Mouse (Mus musculus) gonadal fat pad, adult 2 months (tissue): Measurements from ENCODE around the gene Gdnf. TPM values are rescaled to one million over a fixed set of nuclear protein-coding genes. Genes with fewer than 3 reads are reported as not detected.

Source experiments
- DNase-seq: peaks from one replicate; pipeline ENCODE4 v3.0.0-alpha.2; 2012; ENCODE audit warnings: low read depth
- polyA plus RNA-seq: library from polyadenylated mRNA; depleted of rRNA; stranded (reverse); fragments of >200 nt; gene quantifications from 2 replicates; pipeline ENCODE4 v1.2.3, GENCODE M21; 2012

The Gdnf gene
- polyA plus RNA-seq, 1 experiment = 0.73 TPM

GRCm38 (mm10) chr15:7862890-7863289 lies 52.2 kb downstream of the Gdnf start:
- DNase-seq = no peak

- no peak for DNase-seq
These were observed 52.7 kb downstream of the Gdnf start for GRCm38 (mm10) chr15:7863328-7863727.

- peak; percentile 55 for DNase-seq
These were observed 54.7 kb downstream of the Gdnf start for GRCm38 (mm10) chr15:7865305-7865704.

- DNase-seq = no peak
These were observed 61.8 kb downstream of the Gdnf start for GRCm38 (mm10) chr15:7872473-7872872.

GRCm38 (mm10) chr15:7875879-7876278 lies 65.2 kb downstream of the Gdnf start:
- DNase-seq = no peak

- no peak for DNase-seq
These were observed 67.2 kb downstream of the Gdnf start for GRCm38 (mm10) chr15:7877560-7878467.

- no peak for DNase-seq
These were observed 68.2 kb downstream of the Gdnf start for GRCm38 (mm10) chr15:7878861-7879260.

- DNase-seq = no peak
These were observed 69.3 kb downstream of the Gdnf start for GRCm38 (mm10) chr15:7879956-7880355.

- DNase-seq = no peak
These were observed 73.5 kb downstream of the Gdnf start for GRCm38 (mm10) chr15:7884181-7884580.

- no peak for DNase-seq
These were observed 74.5 kb downstream of the Gdnf start for GRCm38 (mm10) chr15:7885106-7885505.

- DNase-seq = no peak
These were observed 75.9 kb downstream of the Gdnf start for GRCm38 (mm10) chr15:7886591-7886990.
